Mouse (Mus musculus) thymus, postnatal 10 days (tissue): Measurements from ENCODE around the gene Lyzl4.

Experiments
- DNase-seq, 2 experiments: peaks; one replicate each; pipeline ENCODE4 v3.0.0; 2021; ENCODE audit warnings: low spot score in 2 of 2

The Lyzl4 gene

GRCm38 (mm10) chr9:121653668-121654067 is 11.8 kb upstream of the Lyzl4 start:
- no peak for DNase-seq

- DNase-seq, result no peak
Observed at GRCm38 (mm10) chr9:121647026-121647425, 5.1 kb upstream of the Lyzl4 start.

- no peak for DNase-seq
Observed at GRCm38 (mm10) chr9:121644855-121645254, 3.0 kb upstream of the Lyzl4 start.

GRCm38 (mm10) chr9:121642401-121643181 is 695 bp upstream of the Lyzl4 start, which contains the start of gene Vipr1:
Gene Vipr1 (plus strand): TSS chr9:121642716.
- DNase-seq, result peak; percentile 84 to 86

- no peak for DNase-seq
Observed at GRCm38 (mm10) chr9:121641235-121641915, 521 bp downstream of the Lyzl4 start.

GRCm38 (mm10) chr9:121639790-121640189 is 2.1 kb downstream of the Lyzl4 start:
- DNase-seq, result no peak

- no peak for DNase-seq
Observed at GRCm38 (mm10) chr9:121635835-121636576, 5.9 kb downstream of the Lyzl4 start.

GRCm38 (mm10) chr9:121633306-121633705 is 8.6 kb downstream of the Lyzl4 start:
- DNase-seq, result no peak

- DNase-seq, result no peak
Observed at GRCm38 (mm10) chr9:121632891-121633290, 9.0 kb downstream of the Lyzl4 start.

- no peak for DNase-seq
Observed at GRCm38 (mm10) chr9:121631946-121632345, 9.9 kb downstream of the Lyzl4 start.

- DNase-seq, result no peak
Observed at GRCm38 (mm10) chr9:121630627-121631026, 11.3 kb downstream of the Lyzl4 start.

GRCm38 (mm10) chr9:121624920-121625319 is 17.0 kb downstream of the Lyzl4 start:
- DNase-seq, result no peak

- no peak for DNase-seq
Observed at GRCm38 (mm10) chr9:121623235-121623634, 18.7 kb downstream of the Lyzl4 start.

GRCm38 (mm10) chr9:121619441-121619840 is 22.5 kb downstream of the Lyzl4 start:
- no peak for DNase-seq

- DNase-seq, result peak in 1 of 2 experiments; percentile 59
Observed at GRCm38 (mm10) chr9:121616471-121616870, 25.4 kb downstream of the Lyzl4 start.

GRCm38 (mm10) chr9:121614241-121614757 is 27.6 kb downstream of the Lyzl4 start:
- no peak for DNase-seq

GRCm38 (mm10) chr9:121613192-121613591 is 28.7 kb downstream of the Lyzl4 start:
- no peak for DNase-seq

GRCm38 (mm10) chr9:121609381-121609780 is 32.5 kb downstream of the Lyzl4 start:
- DNase-seq, result no peak

- DNase-seq, result no peak
Observed at GRCm38 (mm10) chr9:121606498-121607096, 35.3 kb downstream of the Lyzl4 start.

- peak; percentile 23 to 70 for DNase-seq
Observed at GRCm38 (mm10) chr9:121605414-121606278, 36.2 kb downstream of the Lyzl4 start.

- no peak for DNase-seq
Observed at GRCm38 (mm10) chr9:121602381-121602780, 39.5 kb downstream of the Lyzl4 start.
